Mouse (Mus musculus): ENCODE measurements around the gene Aqp3.

DNA sequence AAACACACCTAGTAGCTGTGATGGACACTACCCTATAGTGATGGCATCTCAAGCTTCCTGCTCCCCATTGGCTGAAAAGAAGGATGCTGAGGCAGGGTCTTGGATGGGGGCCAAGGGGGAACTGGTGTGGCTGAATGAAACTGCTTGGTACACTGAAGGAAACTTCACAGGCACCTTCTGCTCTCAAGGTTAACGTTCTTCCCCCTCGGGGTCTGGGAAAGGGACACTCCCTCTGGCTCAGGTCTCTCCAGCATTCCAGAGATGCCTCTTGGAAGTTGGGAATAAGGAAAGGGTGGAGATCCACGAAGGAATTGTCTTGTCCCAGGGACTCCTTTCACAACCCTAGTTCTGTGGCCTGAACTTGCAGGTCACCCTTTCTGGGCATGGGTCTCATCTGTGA is 6.6 kb downstream of the Aqp3 start:
- TF ChIP-seq POLR2A (IDR thresholded peaks at IDR 0.05; ENCODE audit: control insufficient read depth, low read depth, low read length) = no peak
- TF ChIP-seq CTCF (IDR thresholded peaks at IDR 0.05; ENCODE audit: control insufficient read depth, insufficient read depth, insufficient replicate concordance, low read depth, low read length) = no peak
